Mouse (Mus musculus) limb, embryonic 13.5 days (tissue): ENCODE data around the gene Hbb-bh2. TPM values are rescaled to one million over a fixed set of nuclear protein-coding genes. Genes with fewer than 3 reads are reported as not detected.
"Not testable (repeated sequence)": the region's sequence is repeated elsewhere in the genome, so short reads cannot be mapped to it uniquely, and the experiment has no call there.

Experiments used
- ATAC-seq: fragments of 200-750 bp; cut with Nextera tagmentation; 2 replicates; pipeline ENCODE4 v1.8.0; 2017; ENCODE audit warnings: low read depth, moderate number of reproducible peaks, moderate TSS enrichment; ENCODE audit not compliant: low FRiP score
- H3K27ac ChIP-seq: fragments of 300-500 bp; sonication (generic); 2 replicates; pipeline ENCODE4 v1.5.1; 2015; ENCODE audit warnings: inconsistent platforms, mild to moderate bottlenecking, moderate library complexity
- H3K27me3 ChIP-seq: fragments of 300-500 bp; sonication (generic); 2 replicates; pipeline ENCODE4 v1.6.1; 2015; ENCODE audit warnings: mild to moderate bottlenecking, inconsistent platforms
- H3K36me3 ChIP-seq: fragments of 300-500 bp; sonication (generic); 2 replicates; pipeline ENCODE4 v1.6.1; 2015; ENCODE audit warnings: inconsistent platforms, mild to moderate bottlenecking, moderate library complexity
- H3K4me1 ChIP-seq: fragments of 300-500 bp; sonication (generic); 2 replicates; pipeline ENCODE4 v1.6.1; 2015; ENCODE audit warnings: inconsistent platforms
- H3K4me2 ChIP-seq: fragments of 300-500 bp; sonication (generic); replicated peaks from 2 replicates; pipeline ENCODE4 v1.6.1; 2015; ENCODE audit warnings: inconsistent platforms, mild to moderate bottlenecking, moderate library complexity
- H3K4me3 ChIP-seq: fragments of 300-500 bp; sonication (generic); 2 replicates; pipeline ENCODE4 v1.5.1; 2015; ENCODE audit warnings: moderate library complexity, mild to moderate bottlenecking, inconsistent platforms
- H3K9ac ChIP-seq: fragments of 300-500 bp; sonication (generic); 2 replicates; pipeline ENCODE4 v1.6.1; 2015; ENCODE audit warnings: mild to moderate bottlenecking, inconsistent platforms
- H3K9me3 ChIP-seq: fragments of 300-500 bp; sonication (generic); 2 replicates; pipeline ENCODE4 v1.6.1; 2016; ENCODE audit warnings: inconsistent platforms
- WGBS: fragments of 180-500 bp; shearing (Covaris S2); methylation state at CpG from one replicate; pipeline ENCODE4 v1.1.7; 2015; 5-methylcytosine and 5-hydroxymethylcytosine counted together
- polyA plus RNA-seq: library from polyadenylated mRNA; unstranded; fragments of >200 nt; fragmentation: Nextera tagmentation; extraction: Ambion mirVana; gene quantifications from 2 replicates; pipeline ENCODE4 v1.2.1, GENCODE M21; 2015

The Hbb-bh2 gene
- polyA plus RNA-seq, 1 experiment from 2014 or later = not detected

GRCm38 (mm10) chr7:103843034-103843433 is 2.7 kb upstream of the Hbb-bh2 start, which contains the start of gene Hbb-bh1:
Hbb-bh1 (minus strand) TSS chr7:103843164.
- no peak within 1 kb of the TSS for H3K9ac ChIP-seq
- WGBS = 76% methylated on average over 2 of the region's 2 CpGs
- H3K36me3 ChIP-seq = no peaks in the 10 kb centered on the region
- H3K9me3 ChIP-seq = no peaks in the 10 kb centered on the region
- no peaks in the 10 kb centered on the region for H3K27me3 ChIP-seq
- H3K4me3 ChIP-seq = no peak within 1 kb of the TSS
- no peak within 1 kb of the TSS for H3K4me2 ChIP-seq
- no peak for ATAC-seq
- no peaks in the 10 kb centered on the region for H3K4me1 ChIP-seq
- H3K27ac ChIP-seq = no peak within 1 kb of the TSS

GRCm38 (mm10) chr7:103827808-103828207 is 12.5 kb downstream of the Hbb-bh2 start, which contains the start of gene Hbb-bs:
Hbb-bs (minus strand) TSS chr7:103828096.
- no peak within 1 kb of the TSS for H3K4me2 ChIP-seq
- ATAC-seq = no peak
- WGBS = 86% methylated on average over 4 of the region's 4 CpGs
- H3K4me1 ChIP-seq = no peaks in the 10 kb centered on the region
- no peak within 1 kb of the TSS for H3K4me3 ChIP-seq
- no peak within 1 kb of the TSS for H3K9ac ChIP-seq
- no peaks in the 10 kb centered on the region for H3K36me3 ChIP-seq
- H3K27me3 ChIP-seq = no peaks in the 10 kb centered on the region
- H3K27ac ChIP-seq = no peak within 1 kb of the TSS
- no peaks in the 10 kb centered on the region for H3K9me3 ChIP-seq

GRCm38 (mm10) chr7:103827139-103827538 is 13.2 kb downstream of the Hbb-bh2 start:
- not testable (repeated sequence) for H3K4me1 ChIP-seq, ATAC-seq, H3K4me2 ChIP-seq, H3K9ac ChIP-seq, H3K9me3 ChIP-seq, H3K27me3 ChIP-seq, H3K4me3 ChIP-seq, H3K27ac ChIP-seq, H3K36me3 ChIP-seq
- no CpG with 5 or more reads among the region's 2 CpGs for WGBS

DNA sequence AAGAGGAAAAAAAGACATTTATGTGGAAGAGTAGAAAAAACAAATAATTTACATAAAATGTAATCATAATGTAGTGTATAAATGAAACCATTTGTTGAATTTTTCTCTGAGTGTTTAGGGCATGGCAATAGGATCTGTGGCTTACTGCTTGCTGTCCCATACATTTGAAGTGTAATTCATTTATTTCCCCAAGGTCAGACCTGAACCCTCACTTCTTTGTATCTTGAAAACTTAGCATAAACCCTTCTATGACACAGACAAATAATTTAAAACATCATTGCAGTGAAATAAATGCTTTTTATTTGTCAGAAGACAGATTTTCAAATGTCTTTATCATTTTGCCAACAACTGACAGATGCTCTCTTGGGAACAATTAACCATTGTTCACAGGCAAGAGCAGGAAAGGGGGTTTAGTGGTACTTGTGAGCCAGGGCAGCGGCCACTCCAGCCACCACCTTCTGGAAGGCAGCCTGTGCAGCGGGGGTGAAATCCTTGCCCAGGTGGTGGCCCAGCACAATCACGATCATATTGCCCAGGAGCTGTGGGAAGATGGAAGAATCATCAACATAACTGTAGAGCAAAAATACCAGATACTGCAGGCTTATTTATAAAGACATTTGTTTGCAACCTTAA is 13.9 kb downstream of the Hbb-bh2 start:
- H3K27ac ChIP-seq = no peak overlapping the region
- no peaks in the 10 kb centered on the region for H3K4me1 ChIP-seq
- no peak overlapping the region for H3K9ac ChIP-seq
- WGBS = 66% methylated on average over 3 of the region's 3 CpGs
- H3K4me2 ChIP-seq = no peak overlapping the region
- no peak for ATAC-seq
- H3K36me3 ChIP-seq = no peaks in the 10 kb centered on the region
- no peak overlapping the region for H3K4me3 ChIP-seq
- H3K27me3 ChIP-seq = no peaks in the 10 kb centered on the region
- H3K9me3 ChIP-seq = no peaks in the 10 kb centered on the region

- Histone ChIP-seq H3K27ac (no peak overlapping the region), H3K9me3 (no peaks in the 10 kb centered on the region), H3K4me1 (no peaks in the 10 kb centered on the region), H3K36me3 (no peaks in the 10 kb centered on the region), H3K4me2 (no peak overlapping the region), H3K9ac (no peak overlapping the region), H3K4me3 (no peak overlapping the region), H3K27me3 (no peaks in the 10 kb centered on the region)
- WGBS = 90% methylated on average over 3 of the region's 3 CpGs
- no peak for ATAC-seq
Measured at GRCm38 (mm10) chr7:103825536-103826254, 14.6 kb downstream of the Hbb-bh2 start.

DNA sequence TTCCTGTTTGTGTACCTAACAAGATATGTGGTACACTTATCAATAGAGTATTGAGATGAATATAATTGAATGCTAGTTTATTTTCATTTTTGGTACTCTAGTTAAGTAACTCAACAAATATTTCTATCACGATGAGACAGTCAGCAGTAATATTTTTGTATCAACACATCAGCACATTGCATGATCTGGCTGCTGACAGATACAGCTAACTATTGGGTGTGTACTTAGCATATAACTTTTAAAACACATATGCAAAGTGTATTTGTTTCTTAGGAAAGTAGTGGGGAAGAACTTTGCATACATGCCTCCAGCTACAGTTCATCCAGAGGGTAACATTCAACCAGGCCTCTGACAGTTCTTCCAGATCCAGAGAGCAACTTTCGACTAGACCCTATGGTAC is 15.7 kb downstream of the Hbb-bh2 start:
- Histone ChIP-seq H3K4me1 (no peaks in the 10 kb centered on the region), H3K36me3 (no peaks in the 10 kb centered on the region), H3K9me3 (no peaks in the 10 kb centered on the region), H3K27me3 (no peaks in the 10 kb centered on the region), H3K27ac (no peak overlapping the region), H3K4me3 (no peak overlapping the region), H3K9ac (no peak overlapping the region), H3K4me2 (no peak overlapping the region)
- ATAC-seq = no peak
- WGBS = 84% methylated on average over 2 of the region's 2 CpGs

DNA sequence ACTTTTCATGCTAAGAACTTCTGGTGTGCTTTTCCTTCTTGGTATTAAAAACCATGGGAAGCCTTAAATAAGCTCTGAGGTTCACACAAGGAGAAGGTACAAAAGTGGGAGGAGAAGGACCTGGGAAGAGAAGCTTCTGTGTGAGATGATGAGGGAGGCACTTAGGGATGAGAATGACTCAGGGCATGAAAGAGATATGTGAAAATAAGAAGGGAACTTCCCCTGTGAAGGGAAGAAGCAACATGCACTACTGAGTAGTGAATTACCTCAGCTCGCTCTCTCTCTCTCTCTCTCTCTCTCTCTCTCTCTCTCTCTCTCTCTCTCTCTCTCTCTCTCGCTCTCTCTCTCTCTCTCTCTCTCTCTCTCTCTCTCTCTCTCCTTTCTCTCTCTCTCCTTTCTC is 25.2 kb downstream of the Hbb-bh2 start:
- H3K27me3 ChIP-seq, H3K36me3 ChIP-seq, H3K27ac ChIP-seq, ATAC-seq, H3K9ac ChIP-seq, H3K4me1 ChIP-seq, H3K9me3 ChIP-seq, H3K4me3 ChIP-seq, H3K4me2 ChIP-seq: not testable (repeated sequence)
- 67% methylated on average over 1 of the region's 2 CpGs for WGBS

GRCm38 (mm10) chr7:103813766-103814165 is 26.6 kb downstream of the Hbb-bh2 start, which contains the start of gene Hbb-bt:
Hbb-bt (minus strand) TSS chr7:103813996.
- Histone ChIP-seq H3K4me3 (no peak within 1 kb of the TSS), H3K4me1 (no peaks in the 10 kb centered on the region), H3K4me2 (no peak within 1 kb of the TSS), H3K36me3 (no peaks in the 10 kb centered on the region), H3K27me3 (no peaks in the 10 kb centered on the region), H3K27ac (no peak within 1 kb of the TSS), H3K9ac (no peak within 1 kb of the TSS), H3K9me3 (no peaks in the 10 kb centered on the region)
- 79% methylated on average over 3 of the region's 3 CpGs for WGBS
- ATAC-seq = no peak

- not testable (repeated sequence) for H3K27me3 ChIP-seq, ATAC-seq, H3K4me1 ChIP-seq, H3K36me3 ChIP-seq, H3K4me3 ChIP-seq, H3K9me3 ChIP-seq, H3K9ac ChIP-seq, H3K27ac ChIP-seq, H3K4me2 ChIP-seq
- WGBS = no CpG with 5 or more reads among the region's 3 CpGs
Measured at GRCm38 (mm10) chr7:103813152-103813551, 27.2 kb downstream of the Hbb-bh2 start.

DNA sequence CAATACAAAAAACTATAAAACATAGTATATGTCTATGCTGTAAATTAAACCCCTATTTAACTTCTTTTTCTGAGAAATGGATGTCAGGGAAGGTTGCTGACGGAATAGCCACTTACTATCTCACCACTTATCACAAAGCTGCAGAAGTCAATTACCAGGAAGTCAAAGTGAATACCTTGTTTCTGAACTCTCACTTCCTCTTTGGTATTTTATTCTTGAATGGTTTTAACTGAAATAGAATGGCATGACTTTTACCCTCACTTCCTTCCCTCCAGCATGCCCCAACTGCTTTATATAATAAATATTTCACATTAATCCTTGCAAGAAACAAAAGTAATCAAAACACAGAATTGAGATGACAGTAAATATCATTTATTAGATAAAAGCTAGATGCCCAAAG is 28.1 kb downstream of the Hbb-bh2 start:
- no peak for ATAC-seq
- Histone ChIP-seq H3K36me3 (no peaks in the 10 kb centered on the region), H3K4me3 (no peak overlapping the region), H3K27ac (no peak overlapping the region), H3K27me3 (no peaks in the 10 kb centered on the region), H3K4me2 (no peak overlapping the region), H3K9me3 (no peaks in the 10 kb centered on the region), H3K9ac (no peak overlapping the region), H3K4me1 (no peaks in the 10 kb centered on the region)
- WGBS = 69% methylated on average over 1 of the region's 1 CpGs

- H3K4me3 ChIP-seq = no peak overlapping the region
- no peak for ATAC-seq
- H3K9me3 ChIP-seq = no peaks in the 10 kb centered on the region
- no peaks in the 10 kb centered on the region for H3K4me1 ChIP-seq
- no peaks in the 10 kb centered on the region for H3K36me3 ChIP-seq
- H3K27ac ChIP-seq = no peak overlapping the region
- no peak overlapping the region for H3K9ac ChIP-seq
- no peaks in the 10 kb centered on the region for H3K27me3 ChIP-seq
- H3K4me2 ChIP-seq = no peak overlapping the region
- 88% methylated on average over 1 of the region's 1 CpGs for WGBS
Measured at GRCm38 (mm10) chr7:103811223-103811845, 29.0 kb downstream of the Hbb-bh2 start.

- H3K9me3 ChIP-seq = no peaks in the 10 kb centered on the region
- no peak overlapping the region for H3K4me3 ChIP-seq
- H3K9ac ChIP-seq = no peak overlapping the region
- H3K27me3 ChIP-seq = no peaks in the 10 kb centered on the region
- no peaks in the 10 kb centered on the region for H3K4me1 ChIP-seq
- no peak overlapping the region for H3K4me2 ChIP-seq
- H3K36me3 ChIP-seq = no peaks in the 10 kb centered on the region
- ATAC-seq = no peak
- whole genome bisulfite sequencing = 80% methylated on average over 3 of the region's 3 CpGs
- no peak overlapping the region for H3K27ac ChIP-seq
Measured at GRCm38 (mm10) chr7:103810746-103811145, 29.6 kb downstream of the Hbb-bh2 start.
